Mouse (Mus musculus): ENCODE measurements around the gene Lsmem1. TPM values are rescaled to one million over a fixed set of nuclear protein-coding genes. Genes with fewer than 3 reads are reported as not detected.
"Not testable (repeated sequence)": the region's sequence is repeated elsewhere in the genome, so short reads cannot be mapped to it uniquely, and the experiment has no call there.

Lsmem1 gene
- total RNA-seq, 1 experiment: 0.09 TPM

GRCm38 (mm10) chr12:40176158-40176557, 23.1 kb downstream of the Lsmem1 start:
- no peaks in the 10 kb centered on the region; the same call in 1 of the 2 replicates for H3K36me3 ChIP-seq (ENCODE audit: control insufficient read depth, insufficient read depth, low read length, poor library complexity, severe bottlenecking)
- no peak for DNase-seq (ENCODE audit: low read depth, low spot score)
- in situ Hi-C loops (cut with MboI; ENCODE audit: low sequenced_read_pairs in 2 of 2, unreplicated experiment in 2 of 2): no loop called here

GRCm38 (mm10) chr12:40175171-40175570, 24.1 kb downstream of the Lsmem1 start:
- H3K4me1 ChIP-seq (ENCODE audit: control insufficient read depth in 2 of 2, insufficient read depth in 2 of 2, low read length in 2 of 2, poor library complexity in 1 of 2); H3K27ac ChIP-seq (ENCODE audit: insufficient read depth, low read depth, low read length, poor library complexity, severe bottlenecking); in situ Hi-C loops (cut with MboI; ENCODE audit: low sequenced_read_pairs in 2 of 2, unreplicated experiment in 2 of 2); H3K4me3 ChIP-seq (ENCODE audit: insufficient read depth in 1 of 2, low read depth in 1 of 2, low read length in 2 of 2, poor library complexity in 1 of 2, severe bottlenecking in 1 of 2); H3K9me3 ChIP-seq (ENCODE audit: control insufficient read depth, insufficient read depth, low read depth, low read length); DNase-seq (ENCODE audit: low read depth, low spot score); H3K9ac ChIP-seq (ENCODE audit: insufficient read depth, low read depth, low read length, poor library complexity, severe bottlenecking); H3K36me3 ChIP-seq (ENCODE audit: control insufficient read depth, insufficient read depth, low read length, poor library complexity, severe bottlenecking): not testable (repeated sequence)

More at GRCm38 (mm10) chr12:40176158-40176557, 23.1 kb downstream of the Lsmem1 start:
- Histone ChIP-seq H3K4me3 (ENCODE audit: insufficient read depth in 1 of 2, low read depth in 1 of 2, low read length in 2 of 2, poor library complexity in 1 of 2, severe bottlenecking in 1 of 2) (no peak overlapping the region), H3K27ac (ENCODE audit: insufficient read depth, low read depth, low read length, poor library complexity, severe bottlenecking) (no peak overlapping the region), H3K9me3 (ENCODE audit: control insufficient read depth, insufficient read depth, low read depth, low read length) (peaks cover 2% of the 10 kb centered on the region; the same call in 1 of the 2 replicates), H3K9ac (ENCODE audit: insufficient read depth, low read depth, low read length, poor library complexity, severe bottlenecking) (no peak overlapping the region), H3K4me1 (ENCODE audit: control insufficient read depth in 2 of 2, insufficient read depth in 2 of 2, low read length in 2 of 2, poor library complexity in 1 of 2) (no peaks in the 10 kb centered on the region)
- TF ChIP-seq ZC3H11A (IDR thresholded peaks at IDR 0.05; ENCODE audit: borderline replicate concordance, low read depth, low read length): no peak
- TF ChIP-seq MAFK (IDR thresholded peaks at IDR 0.05; ENCODE audit: insufficient read depth, low read depth, low read length): no peak
- TF ChIP-seq ZNF384 (IDR thresholded peaks at IDR 0.05; ENCODE audit: low read depth, low read length): peak; percentile 82

GRCm38 (mm10) chr12:40171637-40172036, 27.7 kb downstream of the Lsmem1 start:
- Histone ChIP-seq H3K27ac (ENCODE audit: insufficient read depth, low read depth, low read length, poor library complexity, severe bottlenecking) (no peak overlapping the region), H3K9me3 (ENCODE audit: control insufficient read depth, insufficient read depth, low read depth, low read length) (no peaks in the 10 kb centered on the region), H3K4me3 (ENCODE audit: insufficient read depth in 1 of 2, low read depth in 1 of 2, low read length in 2 of 2, poor library complexity in 1 of 2, severe bottlenecking in 1 of 2) (no peak overlapping the region), H3K9ac (ENCODE audit: insufficient read depth, low read depth, low read length, poor library complexity, severe bottlenecking) (no peak overlapping the region), H3K36me3 (ENCODE audit: control insufficient read depth, insufficient read depth, low read length, poor library complexity, severe bottlenecking) (no peaks in the 10 kb centered on the region), H3K4me1 (ENCODE audit: control insufficient read depth in 2 of 2, insufficient read depth in 2 of 2, low read length in 2 of 2, poor library complexity in 1 of 2) (no peaks in the 10 kb centered on the region)
- TF ChIP-seq ZC3H11A (IDR thresholded peaks at IDR 0.05; ENCODE audit: borderline replicate concordance, low read depth, low read length) (no peak), MAFK (IDR thresholded peaks at IDR 0.05; ENCODE audit: insufficient read depth, low read depth, low read length) (no peak), ZNF384 (IDR thresholded peaks at IDR 0.05; ENCODE audit: low read depth, low read length) (no peak), HCFC1 (IDR thresholded peaks at IDR 0.05; ENCODE audit: borderline replicate concordance, insufficient read depth, low read length) (no peak), CHD2 (IDR thresholded peaks at IDR 0.05; ENCODE audit: low read depth, low read length) (no peak)
- no peak for DNase-seq (ENCODE audit: low read depth, low spot score)
- in situ Hi-C loops (cut with MboI; ENCODE audit: low sequenced_read_pairs in 2 of 2, unreplicated experiment in 2 of 2): no loop called here

GRCm38 (mm10) chr12:40169675-40170074, 29.6 kb downstream of the Lsmem1 start:
- Histone ChIP-seq H3K9me3 (ENCODE audit: control insufficient read depth, insufficient read depth, low read depth, low read length) (no peaks in the 10 kb centered on the region), H3K4me1 (ENCODE audit: control insufficient read depth in 2 of 2, insufficient read depth in 2 of 2, low read length in 2 of 2, poor library complexity in 1 of 2) (no peaks in the 10 kb centered on the region), H3K9ac (ENCODE audit: insufficient read depth, low read depth, low read length, poor library complexity, severe bottlenecking) (no peak overlapping the region), H3K4me3 (ENCODE audit: insufficient read depth in 1 of 2, low read depth in 1 of 2, low read length in 2 of 2, poor library complexity in 1 of 2, severe bottlenecking in 1 of 2) (no peak overlapping the region), H3K27ac (ENCODE audit: insufficient read depth, low read depth, low read length, poor library complexity, severe bottlenecking) (no peak overlapping the region), H3K36me3 (ENCODE audit: control insufficient read depth, insufficient read depth, low read length, poor library complexity, severe bottlenecking) (no peaks in the 10 kb centered on the region)
- in situ Hi-C loops (cut with MboI; ENCODE audit: low sequenced_read_pairs in 2 of 2, unreplicated experiment in 2 of 2): loop anchor here (10.0 kb wide), 1 partner anchor 655 kb away; no protein-coding TSS in a partner anchor
- TF ChIP-seq MAFK (IDR thresholded peaks at IDR 0.05; ENCODE audit: insufficient read depth, low read depth, low read length): no peak
- DNase-seq (ENCODE audit: low read depth, low spot score): no peak

GRCm38 (mm10) chr12:40164621-40165020, 34.7 kb downstream of the Lsmem1 start:
- in situ Hi-C loops (cut with MboI; ENCODE audit: low sequenced_read_pairs in 2 of 2, unreplicated experiment in 2 of 2): loop anchor here (10.0 kb wide), 1 partner anchor 650 kb away; no protein-coding TSS in a partner anchor
- no peaks in the 10 kb centered on the region for H3K36me3 ChIP-seq (ENCODE audit: control insufficient read depth, insufficient read depth, low read length, poor library complexity, severe bottlenecking)
- H3K4me1 ChIP-seq (ENCODE audit: control insufficient read depth in 2 of 2, insufficient read depth in 2 of 2, low read length in 2 of 2, poor library complexity in 1 of 2): no peaks in the 10 kb centered on the region
- no peak overlapping the region for H3K27ac ChIP-seq (ENCODE audit: insufficient read depth, low read depth, low read length, poor library complexity, severe bottlenecking)
- H3K4me3 ChIP-seq (ENCODE audit: insufficient read depth in 1 of 2, low read depth in 1 of 2, low read length in 2 of 2, poor library complexity in 1 of 2, severe bottlenecking in 1 of 2): no peak overlapping the region
- no peak overlapping the region for H3K9ac ChIP-seq (ENCODE audit: insufficient read depth, low read depth, low read length, poor library complexity, severe bottlenecking)
- TF ChIP-seq MAFK (IDR thresholded peaks at IDR 0.05; ENCODE audit: insufficient read depth, low read depth, low read length): no peak
- TF ChIP-seq ZC3H11A (IDR thresholded peaks at IDR 0.05; ENCODE audit: borderline replicate concordance, low read depth, low read length): peak; percentile 89
- H3K9me3 ChIP-seq (ENCODE audit: control insufficient read depth, insufficient read depth, low read depth, low read length): no peaks in the 10 kb centered on the region
- DNase-seq (ENCODE audit: low read depth, low spot score): peak; percentile 19
